Mouse (Mus musculus) neural tube, embryonic 15.5 days (tissue): ENCODE results near the gene Pan3. TPM values are rescaled to one million over a fixed set of nuclear protein-coding genes. Genes with fewer than 3 reads are reported as not detected.

Experiments used
- ATAC-seq: fragments of 200-750 bp; cut with Nextera tagmentation; 2 replicates; pipeline ENCODE4 v1.8.0; 2017; ENCODE audit warnings: mild to moderate bottlenecking, moderate TSS enrichment, moderate library complexity; ENCODE audit not compliant: low FRiP score
- H3K27ac ChIP-seq: fragments of 300-500 bp; sonication (generic); replicated peaks from 2 replicates; pipeline ENCODE4 v1.5.1; 2015; ENCODE audit warnings: mild to moderate bottlenecking, inconsistent platforms
- H3K27me3 ChIP-seq: fragments of 300-500 bp; sonication (generic); replicated peaks from 2 replicates; pipeline ENCODE4 v1.6.1; 2015; ENCODE audit warnings: inconsistent platforms
- H3K36me3 ChIP-seq: fragments of 300-500 bp; sonication (generic); 2 replicates; pipeline ENCODE4 v1.6.1; 2015; ENCODE audit warnings: inconsistent platforms
- H3K4me1 ChIP-seq: fragments of 300-500 bp; sonication (generic); 2 replicates; pipeline ENCODE4 v1.6.1; 2015; ENCODE audit warnings: inconsistent platforms
- H3K4me2 ChIP-seq: fragments of 300-500 bp; sonication (generic); 2 replicates; pipeline ENCODE4 v1.6.1; 2015; ENCODE audit warnings: inconsistent platforms, mild to moderate bottlenecking, moderate library complexity
- H3K4me3 ChIP-seq: fragments of 300-500 bp; sonication (generic); replicated peaks from 2 replicates; pipeline ENCODE4 v1.5.1; 2015; ENCODE audit warnings: mild to moderate bottlenecking, inconsistent platforms
- H3K9ac ChIP-seq: fragments of 300-500 bp; sonication (generic); replicated peaks from 2 replicates; pipeline ENCODE4 v1.6.1; 2015; ENCODE audit warnings: mild to moderate bottlenecking, inconsistent platforms
- H3K9me3 ChIP-seq: fragments of 300-500 bp; sonication (generic); replicated peaks from 2 replicates; pipeline ENCODE4 v1.6.1; 2016; ENCODE audit warnings: inconsistent platforms
- WGBS: fragments of 180-500 bp; shearing (Covaris S2); methylation state at CpG from one replicate; pipeline ENCODE4 v1.1.7; 2015; ENCODE audit warnings: mixed read lengths; 5-methylcytosine and 5-hydroxymethylcytosine counted together
- polyA plus RNA-seq: library from polyadenylated mRNA; unstranded; fragments of >200 nt; fragmentation: Nextera tagmentation; extraction: Ambion mirVana; gene quantifications from 2 replicates; pipeline ENCODE4 v1.2.1, GENCODE M21; 2015

Pan3 gene
- 61.5 and 61.6 TPM in 2 replicates for polyA plus RNA-seq

DNA sequence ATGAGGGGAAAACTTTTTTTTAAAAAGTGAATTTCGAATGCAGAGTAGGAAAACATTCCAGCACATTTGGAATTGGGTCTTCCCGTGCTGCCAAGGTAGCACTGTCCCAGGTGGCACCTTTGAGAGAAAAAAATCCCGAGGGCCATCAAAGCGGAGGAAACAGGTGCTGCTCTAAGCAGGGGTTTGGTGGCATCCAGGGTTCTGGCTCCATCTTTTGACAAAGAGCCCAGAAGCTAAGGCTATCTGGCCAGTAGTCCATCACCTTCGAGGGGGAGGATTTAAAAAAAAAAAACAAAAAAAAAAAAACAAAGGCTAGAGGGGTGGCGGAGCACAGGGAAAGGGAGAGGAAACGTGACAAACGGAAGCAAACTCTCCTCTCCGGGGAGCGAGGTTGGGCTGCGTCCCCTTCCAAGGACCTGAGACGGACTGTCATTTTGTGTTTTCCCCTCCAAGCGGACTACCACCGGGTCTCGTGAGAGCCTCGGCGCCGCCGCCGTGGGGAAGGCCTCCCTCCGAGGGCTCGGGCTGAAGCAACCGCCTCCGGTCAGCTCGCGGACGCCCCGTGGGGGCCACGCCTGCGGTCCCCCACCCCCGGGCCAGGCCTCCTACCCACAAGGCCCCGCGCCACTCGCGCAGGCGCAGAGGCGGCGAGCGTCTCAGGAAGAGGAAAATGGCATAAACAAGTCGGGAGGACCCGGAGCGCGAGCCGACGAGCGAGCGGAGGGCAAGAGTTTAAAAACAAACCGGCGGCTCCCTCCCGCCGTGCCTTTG is at the start of gene Pan3:
TSS of gene Pan3 (plus strand) at position 627 of the 771 bp plus-strand sequence.
- ATAC-seq, result peak; percentile 84
- Histone ChIP-seq H3K9me3 (no peaks in the 10 kb centered on the region), H3K4me2 (peak within 1 kb of the TSS; percentile 75), H3K27ac (peak within 1 kb of the TSS; percentile 98), H3K9ac (peak within 1 kb of the TSS; percentile 86), H3K4me1 (peaks cover 38% of the 10 kb centered on the region), H3K36me3 (no peaks in the 10 kb centered on the region), H3K27me3 (no peaks in the 10 kb centered on the region), H3K4me3 (peak within 1 kb of the TSS; percentile 85)
- under 1% methylated on average over 50 of the region's 51 CpGs for WGBS

DNA sequence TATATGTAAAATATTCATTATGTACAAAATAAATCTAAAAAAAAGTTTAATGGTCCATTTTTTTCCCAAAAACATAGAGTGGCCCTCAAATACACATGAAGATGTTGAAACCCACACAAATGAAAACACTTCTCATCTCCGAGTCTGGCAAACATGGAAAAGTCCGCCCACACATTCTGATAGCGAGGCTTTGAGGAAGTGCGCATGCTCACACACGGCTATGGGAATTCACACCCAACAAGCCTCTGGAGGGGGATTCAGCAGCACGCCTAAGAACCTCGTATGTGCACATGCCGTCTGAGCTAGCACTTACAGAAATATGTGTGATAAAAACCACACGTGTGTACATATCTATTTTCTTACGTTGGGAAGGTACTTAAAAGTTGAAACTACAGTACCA is 48.6 kb upstream of the Pan3 start:
- Histone ChIP-seq H3K9me3 (no peaks in the 10 kb centered on the region), H3K27ac (no peak overlapping the region), H3K9ac (no peak overlapping the region), H3K4me2 (no peak overlapping the region), H3K36me3 (no peaks in the 10 kb centered on the region), H3K4me3 (no peak overlapping the region), H3K4me1 (no peaks in the 10 kb centered on the region), H3K27me3 (no peaks in the 10 kb centered on the region)
- no peak for ATAC-seq
- WGBS, result 90% methylated on average over 10 of the region's 10 CpGs

DNA sequence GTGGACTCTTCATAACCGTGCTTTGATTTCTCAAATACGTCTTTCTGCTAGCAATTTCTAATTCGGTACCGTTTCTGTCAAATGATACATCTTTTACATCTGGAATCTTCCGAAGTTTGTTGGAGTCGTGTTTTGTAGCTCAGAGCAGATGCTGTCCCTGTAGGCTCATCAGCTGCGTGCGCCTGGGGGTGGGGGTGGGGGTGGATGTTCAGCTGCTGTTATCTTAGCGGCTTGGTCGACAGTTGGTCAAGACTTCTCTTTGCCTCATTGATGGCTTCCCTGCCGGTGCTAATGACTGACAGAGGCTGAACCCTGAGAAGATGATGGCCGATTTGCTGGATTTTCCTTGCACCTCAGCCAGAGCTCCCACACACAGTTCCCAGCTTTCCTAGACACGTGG is 43.1 kb upstream of the Pan3 start:
- Histone ChIP-seq H3K4me1 (no peaks in the 10 kb centered on the region), H3K36me3 (no peaks in the 10 kb centered on the region), H3K4me2 (no peak overlapping the region), H3K27ac (no peak overlapping the region), H3K9ac (no peak overlapping the region), H3K27me3 (no peaks in the 10 kb centered on the region), H3K4me3 (no peak overlapping the region), H3K9me3 (no peaks in the 10 kb centered on the region)
- ATAC-seq, result no peak
- WGBS, result 82% methylated on average over 13 of the region's 13 CpGs

DNA sequence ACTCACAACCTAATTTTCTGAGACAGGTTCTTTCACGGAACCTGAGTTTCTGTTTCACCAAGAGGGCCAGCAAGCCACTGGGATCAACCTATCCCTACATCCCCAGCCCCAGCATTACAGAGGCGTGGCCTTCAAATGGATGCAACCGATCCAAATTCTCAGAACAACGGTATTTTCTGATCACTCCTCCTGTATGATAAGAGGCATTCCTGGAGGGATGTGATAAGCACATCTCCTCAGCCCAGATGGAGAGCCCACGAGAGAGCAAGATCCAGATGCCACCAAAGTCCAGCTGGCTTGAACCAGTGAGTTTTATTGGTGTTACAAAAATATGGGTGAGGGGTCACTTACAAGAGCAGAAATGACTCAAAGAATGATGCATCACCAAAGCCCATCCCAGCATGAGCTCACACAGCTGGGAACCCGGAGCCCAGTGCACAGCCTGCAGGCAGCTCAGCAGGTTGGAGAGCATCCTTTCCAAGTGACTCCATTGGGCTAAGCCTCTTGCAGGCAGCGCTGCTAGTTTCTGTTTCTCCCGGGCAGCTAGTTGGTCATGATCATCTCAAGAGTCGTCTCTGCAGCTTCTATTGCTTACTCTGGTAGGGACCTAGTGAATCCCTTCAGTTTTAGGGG is 41.5 kb upstream of the Pan3 start:
- no peaks in the 10 kb centered on the region for H3K9me3 ChIP-seq
- H3K9ac ChIP-seq, result no peak overlapping the region
- WGBS, result 84% methylated on average over 9 of the region's 9 CpGs
- H3K27ac ChIP-seq, result no peak overlapping the region
- ATAC-seq, result no peak
- H3K4me1 ChIP-seq, result no peaks in the 10 kb centered on the region
- H3K27me3 ChIP-seq, result no peaks in the 10 kb centered on the region
- no peak overlapping the region for H3K4me2 ChIP-seq
- H3K36me3 ChIP-seq, result no peaks in the 10 kb centered on the region
- H3K4me3 ChIP-seq, result no peak overlapping the region

DNA sequence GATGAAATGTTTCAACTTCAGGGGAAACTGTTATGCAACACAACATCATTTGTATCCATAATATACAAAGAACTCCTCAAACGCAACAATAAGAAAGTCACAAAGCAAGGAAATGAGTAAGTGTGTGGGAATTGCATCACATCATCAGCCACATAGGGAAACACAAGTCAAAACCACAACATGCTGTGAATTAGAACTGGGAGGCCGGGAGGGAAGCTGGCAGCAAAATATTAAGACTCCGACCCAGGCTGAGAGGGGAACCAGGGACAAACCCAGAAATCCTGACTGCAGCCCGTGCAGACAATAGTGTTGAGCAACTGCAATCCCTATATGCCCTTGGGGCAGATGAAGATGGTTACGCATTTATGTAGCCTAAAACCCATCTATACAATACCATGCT is 40.9 kb upstream of the Pan3 start:
- H3K36me3 ChIP-seq, result no peaks in the 10 kb centered on the region
- H3K4me2 ChIP-seq, result no peak overlapping the region
- H3K4me1 ChIP-seq, result no peaks in the 10 kb centered on the region
- H3K4me3 ChIP-seq, result no peak overlapping the region
- no peaks in the 10 kb centered on the region for H3K9me3 ChIP-seq
- no peak for ATAC-seq
- no peak overlapping the region for H3K9ac ChIP-seq
- 83% methylated on average over 5 of the region's 5 CpGs for WGBS
- no peak overlapping the region for H3K27ac ChIP-seq
- no peaks in the 10 kb centered on the region for H3K27me3 ChIP-seq

DNA sequence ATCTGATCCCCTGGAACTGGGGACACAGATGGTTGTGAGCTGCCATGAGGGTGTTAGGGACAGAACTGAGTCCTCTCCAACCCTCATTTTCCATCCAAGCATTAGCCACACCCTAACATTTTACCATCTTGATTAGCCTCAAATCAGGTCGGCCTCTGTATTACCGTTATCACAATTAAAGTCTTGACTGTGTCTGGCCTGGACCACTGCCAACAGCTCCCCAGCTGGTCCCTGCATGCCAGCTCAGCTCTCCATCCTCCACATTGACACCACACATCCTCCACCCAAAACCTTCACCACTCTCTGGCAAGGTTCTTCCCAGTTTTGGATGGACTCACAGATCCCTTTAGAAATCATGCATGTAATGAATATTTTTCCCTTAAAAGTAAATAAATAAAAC is 39.2 kb upstream of the Pan3 start:
- H3K9me3 ChIP-seq, result no peaks in the 10 kb centered on the region
- no peak overlapping the region for H3K9ac ChIP-seq
- ATAC-seq, result no peak
- H3K27me3 ChIP-seq, result no peaks in the 10 kb centered on the region
- H3K36me3 ChIP-seq, result no peaks in the 10 kb centered on the region
- no peaks in the 10 kb centered on the region for H3K4me1 ChIP-seq
- H3K27ac ChIP-seq, result no peak overlapping the region
- H3K4me3 ChIP-seq, result no peak overlapping the region
- 50% methylated on average over 2 of the region's 2 CpGs for WGBS
- no peak overlapping the region for H3K4me2 ChIP-seq

DNA sequence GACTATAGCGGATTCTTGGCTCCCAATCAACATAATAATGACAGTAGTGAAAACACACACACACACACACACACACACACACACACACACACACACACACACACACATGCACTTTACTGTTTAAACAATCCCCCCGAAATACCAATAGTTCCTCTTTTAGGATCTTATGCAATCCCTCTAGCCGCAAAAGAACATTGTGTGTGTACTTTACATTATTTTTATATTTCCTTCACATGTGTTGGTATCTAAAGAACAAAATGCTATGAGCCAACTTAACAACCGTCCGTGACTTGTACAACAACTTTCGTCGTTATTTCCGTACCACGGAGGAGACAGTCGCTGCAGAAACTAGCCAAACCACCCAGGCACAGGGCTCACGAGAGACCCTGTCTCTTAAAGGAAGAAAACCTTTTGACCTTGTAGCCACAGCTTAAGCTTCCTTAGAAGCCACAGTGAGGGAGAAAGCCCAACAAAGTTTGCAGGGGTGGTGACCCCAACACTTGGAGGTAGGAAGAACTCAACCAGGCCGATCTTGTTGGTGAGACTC is 37.2 kb upstream of the Pan3 start:
- 86% methylated on average over 12 of the region's 12 CpGs for WGBS

DNA sequence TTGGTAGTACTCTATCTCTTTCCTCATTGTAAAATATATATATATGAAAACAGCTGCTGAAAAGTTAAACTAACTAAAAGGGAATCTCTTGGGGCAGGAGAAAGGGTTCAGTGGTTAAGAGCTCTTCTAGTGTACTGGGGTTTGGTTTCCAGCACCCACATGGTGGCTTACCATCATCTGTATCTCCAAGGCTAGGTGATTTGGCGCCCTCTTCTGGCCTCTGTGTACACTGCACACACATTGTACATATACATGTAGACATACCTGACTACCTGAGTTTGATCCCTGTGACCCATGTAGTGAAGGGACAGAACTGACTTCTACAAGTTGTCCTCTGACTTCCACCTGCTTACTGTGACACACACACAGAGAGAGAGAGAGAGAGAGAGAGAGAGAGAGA is 34.9 kb upstream of the Pan3 start:
- no peak overlapping the region for H3K27ac ChIP-seq
- 22% methylated on average over 1 of the region's 1 CpGs for WGBS
- H3K27me3 ChIP-seq, result peaks cover 22% of the 10 kb centered on the region
- no peak for ATAC-seq
- no peak overlapping the region for H3K4me2 ChIP-seq
- no peaks in the 10 kb centered on the region for H3K9me3 ChIP-seq
- no peak overlapping the region for H3K9ac ChIP-seq
- H3K4me1 ChIP-seq, result peaks cover 4% of the 10 kb centered on the region
- H3K4me3 ChIP-seq, result no peak overlapping the region
- H3K36me3 ChIP-seq, result no peaks in the 10 kb centered on the region

More for the DNA sequence above, 37.2 kb upstream of the Pan3 start:
- H3K27ac ChIP-seq, result no peak overlapping the region
- H3K36me3 ChIP-seq, result no peaks in the 10 kb centered on the region
- H3K9me3 ChIP-seq, result no peaks in the 10 kb centered on the region
- no peak for ATAC-seq
- H3K27me3 ChIP-seq, result no peaks in the 10 kb centered on the region
- H3K4me3 ChIP-seq, result no peak overlapping the region
- H3K9ac ChIP-seq, result no peak overlapping the region
- no peaks in the 10 kb centered on the region for H3K4me1 ChIP-seq
- H3K4me2 ChIP-seq, result no peak overlapping the region

DNA sequence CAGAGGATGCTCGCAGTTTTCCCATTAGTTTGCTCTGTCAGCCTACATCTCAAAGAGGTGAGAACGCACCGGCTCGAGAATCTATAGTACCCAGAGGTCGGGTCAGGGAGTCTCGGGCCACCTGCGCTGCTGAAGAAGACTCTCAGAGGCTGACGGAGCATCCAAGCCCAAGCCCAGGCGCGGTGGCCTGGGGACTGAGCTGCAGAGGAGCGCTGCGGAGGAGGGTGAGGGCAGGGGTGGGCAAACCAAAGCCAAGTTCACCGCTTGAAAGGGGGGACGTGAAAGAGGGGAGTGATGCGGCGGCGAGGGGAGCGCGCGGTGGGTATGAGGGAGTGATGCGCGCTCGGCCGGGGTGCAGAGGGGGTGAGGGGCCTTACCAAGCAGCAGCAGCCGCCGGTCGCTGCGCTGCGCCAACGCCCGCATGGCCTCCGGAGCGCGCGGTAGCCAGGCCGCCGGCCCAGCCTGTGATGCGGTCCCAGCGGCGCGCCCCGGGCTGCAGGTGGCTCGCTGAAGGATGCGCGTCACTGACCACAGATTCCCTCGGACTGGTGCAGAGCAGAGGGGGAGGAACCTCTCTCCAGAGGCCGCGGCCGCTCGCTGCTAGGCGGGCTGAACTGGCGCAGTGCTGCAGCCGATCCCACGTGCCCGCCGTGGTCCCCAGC is 30.0 kb upstream of the Pan3 start, which contains the start of gene Flt3:
TSS of gene Flt3 (minus strand) at position 647 of the 662 bp plus-strand sequence.
- WGBS, result 1% methylated on average over 53 of the region's 56 CpGs
- peaks cover 46% of the 10 kb centered on the region for H3K27me3 ChIP-seq

DNA sequence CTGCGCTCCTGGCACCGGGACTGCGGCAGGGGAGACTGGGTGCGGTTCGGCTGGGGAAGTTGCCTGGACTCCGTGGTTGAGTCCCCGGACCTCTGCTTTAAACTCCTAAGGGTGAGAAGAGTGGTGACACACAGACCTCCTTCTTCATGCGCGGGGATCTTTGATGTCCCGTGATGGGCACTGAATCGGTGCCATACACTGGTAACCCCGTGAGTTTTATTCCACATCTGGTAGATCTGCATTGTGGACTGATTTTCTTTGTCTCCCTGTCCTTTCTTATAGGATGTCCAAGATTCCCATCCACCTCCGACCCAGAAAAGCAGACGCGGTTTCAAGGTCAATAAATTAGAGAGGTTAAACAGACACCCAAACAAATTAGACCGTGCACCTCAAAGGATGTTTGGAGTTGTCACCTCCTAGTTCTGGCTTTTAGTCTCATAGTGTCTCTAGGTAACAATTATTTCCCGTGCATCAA is 29.4 kb upstream of the Pan3 start:
- H3K9me3 ChIP-seq, result no peaks in the 10 kb centered on the region
- peaks cover 17% of the 10 kb centered on the region for H3K4me1 ChIP-seq
- under 1% methylated on average over 17 of the region's 17 CpGs for WGBS
- H3K9ac ChIP-seq, result peak overlapping the region; percentile 54
- H3K4me2 ChIP-seq, result peak overlapping the region; percentile 96
- H3K36me3 ChIP-seq, result no peaks in the 10 kb centered on the region
- ATAC-seq, result peak; percentile 43; the same call in 1 of the 2 replicates
- H3K27me3 ChIP-seq, result peaks cover 46% of the 10 kb centered on the region
- H3K4me3 ChIP-seq, result peak overlapping the region; percentile 56
- H3K27ac ChIP-seq, result no peak overlapping the region

More for the DNA sequence above, 30.0 kb upstream of the Pan3 start, which contains the start of gene Flt3:
- peak; percentile 87 for ATAC-seq
- Histone ChIP-seq H3K4me1 (peaks cover 17% of the 10 kb centered on the region), H3K27ac (no peak within 1 kb of the TSS), H3K4me2 (peak within 1 kb of the TSS; percentile 96), H3K9me3 (no peaks in the 10 kb centered on the region), H3K36me3 (no peaks in the 10 kb centered on the region), H3K9ac (peak within 1 kb of the TSS; percentile 54), H3K4me3 (peak within 1 kb of the TSS; percentile 56)

DNA sequence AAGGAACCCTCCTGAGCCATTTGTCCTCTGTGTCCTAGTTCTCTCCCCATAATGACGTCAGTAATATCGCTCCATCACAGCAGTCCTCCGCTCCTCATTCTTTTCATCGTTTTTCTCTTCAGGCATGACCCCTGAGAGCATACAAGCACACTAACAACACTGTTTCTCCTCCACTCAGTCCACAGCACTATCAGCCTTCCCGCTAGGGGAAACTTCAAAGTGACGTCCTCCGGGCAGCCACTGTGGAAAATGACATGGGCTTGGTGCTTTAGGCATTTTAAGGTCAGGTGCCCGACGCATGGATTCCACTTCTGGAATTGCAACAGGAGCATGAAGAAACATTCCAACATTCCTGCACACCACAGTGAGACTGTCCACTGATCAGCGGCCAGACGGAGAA is 28.9 kb upstream of the Pan3 start:
- no peaks in the 10 kb centered on the region for H3K36me3 ChIP-seq
- 30% methylated on average over 11 of the region's 11 CpGs for WGBS
- H3K4me1 ChIP-seq, result peaks cover 17% of the 10 kb centered on the region
- no peaks in the 10 kb centered on the region for H3K9me3 ChIP-seq
- ATAC-seq, result no peak; the same call in 1 of the 2 replicates
- peak overlapping the region; percentile 56 for H3K4me3 ChIP-seq
- peaks cover 46% of the 10 kb centered on the region for H3K27me3 ChIP-seq
- H3K4me2 ChIP-seq, result peak overlapping the region; percentile 96
- peak overlapping the region; percentile 54; the same call in 1 of the 2 replicates for H3K9ac ChIP-seq
- no peak overlapping the region for H3K27ac ChIP-seq
